Mouse (Mus musculus) ovary, postnatal 14 days (tissue): ENCODE data around the gene Pcdh15.

Experiments used
- DNase-seq: peaks from one replicate; pipeline ENCODE4 v3.0.0; 2022; ENCODE audit warnings: low spot score

The Pcdh15 gene

GRCm38 (mm10) chr10:73947799-73948198 is 848.7 kb downstream of the Pcdh15 start:
- DNase-seq = no peak

- DNase-seq = no peak
Observed at GRCm38 (mm10) chr10:73953362-73953761, 854.2 kb downstream of the Pcdh15 start.

GRCm38 (mm10) chr10:73984057-73984456 is 884.9 kb downstream of the Pcdh15 start:
- no peak for DNase-seq

GRCm38 (mm10) chr10:74008836-74009235 is 909.7 kb downstream of the Pcdh15 start:
- DNase-seq = no peak

GRCm38 (mm10) chr10:74023091-74023490 is 923.9 kb downstream of the Pcdh15 start:
- DNase-seq = no peak

GRCm38 (mm10) chr10:74053059-74053458 is 953.9 kb downstream of the Pcdh15 start:
- DNase-seq = no peak

- DNase-seq = no peak
Observed at GRCm38 (mm10) chr10:74086653-74087052, 987.5 kb downstream of the Pcdh15 start.

GRCm38 (mm10) chr10:74098296-74098695 is 999.2 kb downstream of the Pcdh15 start:
- DNase-seq = no peak

GRCm38 (mm10) chr10:74114107-74114506 is 1015.0 kb downstream of the Pcdh15 start:
- no peak for DNase-seq

- no peak for DNase-seq
Observed at GRCm38 (mm10) chr10:74116817-74117216, 1017.7 kb downstream of the Pcdh15 start.

- DNase-seq = no peak
Observed at GRCm38 (mm10) chr10:74123421-74123820, 1024.3 kb downstream of the Pcdh15 start.

- DNase-seq = no peak
Observed at GRCm38 (mm10) chr10:74129192-74129591, 1030.0 kb downstream of the Pcdh15 start.

- no peak for DNase-seq
Observed at GRCm38 (mm10) chr10:74129665-74130064, 1030.5 kb downstream of the Pcdh15 start.

- DNase-seq = no peak
Observed at GRCm38 (mm10) chr10:74130805-74131204, 1031.7 kb downstream of the Pcdh15 start.

- no peak for DNase-seq
Observed at GRCm38 (mm10) chr10:74147966-74148365, 1048.8 kb downstream of the Pcdh15 start.

GRCm38 (mm10) chr10:74181921-74182320 is 1082.8 kb downstream of the Pcdh15 start:
- DNase-seq = no peak

- peak; percentile 5 for DNase-seq
Observed at GRCm38 (mm10) chr10:74203650-74204049, 1104.5 kb downstream of the Pcdh15 start.

- no peak for DNase-seq
Observed at GRCm38 (mm10) chr10:74217268-74217667, 1118.1 kb downstream of the Pcdh15 start.

GRCm38 (mm10) chr10:74220439-74220838 is 1121.3 kb downstream of the Pcdh15 start:
- no peak for DNase-seq

GRCm38 (mm10) chr10:74257716-74258446 is 1158.7 kb downstream of the Pcdh15 start:
- DNase-seq = no peak

- DNase-seq = no peak
Observed at GRCm38 (mm10) chr10:74258639-74259038, 1159.5 kb downstream of the Pcdh15 start.

- no peak for DNase-seq
Observed at GRCm38 (mm10) chr10:74269637-74270269, 1170.6 kb downstream of the Pcdh15 start.

- DNase-seq = no peak
Observed at GRCm38 (mm10) chr10:74270894-74271293, 1171.8 kb downstream of the Pcdh15 start.

GRCm38 (mm10) chr10:74304120-74304519 is 1205.0 kb downstream of the Pcdh15 start:
- DNase-seq = no peak
